Mouse (Mus musculus) lung, postnatal 0 days (tissue): Measurements from ENCODE around the gene Samd13.

Source experiments
- CTCF ChIP-seq: IDR thresholded peaks from 2 replicates; pipeline ENCODE4 v1.5.1; 2016; ENCODE audit warnings: antibody characterized with exemption, mild to moderate bottlenecking
- EP300 ChIP-seq: IDR thresholded peaks from 2 replicates; pipeline ENCODE4 v1.6.1; 2016; ENCODE audit warnings: antibody characterized with exemption, mild to moderate bottlenecking, control low read depth

GRCm38 (mm10) chr3:146620555-146621249 is 64.7 kb downstream of the Samd13 start:
- no peak for TF ChIP-seq CTCF
- no peak for TF ChIP-seq EP300
